Mouse (Mus musculus): Measurements from ENCODE around the gene Ston2. TPM values are rescaled to one million over a fixed set of nuclear protein-coding genes. Genes with fewer than 3 reads are reported as not detected.

Ston2 gene
- polyA plus RNA-seq, 1 experiment from 2014 or later, result 10.5 TPM

DNA sequence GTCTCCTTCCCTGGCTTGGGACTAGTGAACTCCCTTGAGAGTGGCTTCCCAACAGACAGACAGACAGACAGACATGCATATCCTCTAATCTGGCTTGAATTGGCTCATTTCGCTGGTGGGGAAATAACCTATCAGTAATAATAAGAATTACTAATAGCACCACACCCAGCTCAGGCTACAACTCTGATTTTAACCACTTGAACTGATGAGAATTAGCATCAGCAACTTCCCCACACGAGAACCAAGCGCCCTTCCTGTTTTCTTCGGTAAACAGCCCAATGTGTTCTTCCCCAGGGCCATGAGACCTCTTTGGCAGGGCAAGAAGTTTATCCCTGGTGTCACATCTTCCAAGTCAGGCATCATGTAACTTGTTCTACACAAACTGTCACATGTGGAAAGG is 76.5 kb downstream of the Ston2 start:
- no peak overlapping the region for H3K4me3 ChIP-seq (ENCODE audit: low read depth, low read length)
- WGBS, result 85% methylated on average over 4 of the region's 4 CpGs
- H3K36me3 ChIP-seq (ENCODE audit: control insufficient read depth, insufficient read depth, low read length), result no peaks in the 10 kb centered on the region
- H3K27me3 ChIP-seq (ENCODE audit: control insufficient read depth, insufficient read depth, low read length), result no peaks in the 10 kb centered on the region
- ATAC-seq (ENCODE audit: low FRiP score) (no peak), DNase-seq (ENCODE audit: low spot score) (no peak)
- H3K9me3 ChIP-seq (ENCODE audit: control insufficient read depth, low read length), result no peaks in the 10 kb centered on the region
- H3K9ac ChIP-seq (ENCODE audit: low read depth, low read length), result no peak overlapping the region
- no peaks in the 10 kb centered on the region for H3K4me1 ChIP-seq (replicated peaks; ENCODE audit: control insufficient read depth, insufficient read depth, low read length)
- no peak overlapping the region for H3K27ac ChIP-seq (ENCODE audit: low read depth, low read length)
- H3K4me2 ChIP-seq (replicated peaks; ENCODE audit: low read depth, low read length), result no peak overlapping the region

DNA sequence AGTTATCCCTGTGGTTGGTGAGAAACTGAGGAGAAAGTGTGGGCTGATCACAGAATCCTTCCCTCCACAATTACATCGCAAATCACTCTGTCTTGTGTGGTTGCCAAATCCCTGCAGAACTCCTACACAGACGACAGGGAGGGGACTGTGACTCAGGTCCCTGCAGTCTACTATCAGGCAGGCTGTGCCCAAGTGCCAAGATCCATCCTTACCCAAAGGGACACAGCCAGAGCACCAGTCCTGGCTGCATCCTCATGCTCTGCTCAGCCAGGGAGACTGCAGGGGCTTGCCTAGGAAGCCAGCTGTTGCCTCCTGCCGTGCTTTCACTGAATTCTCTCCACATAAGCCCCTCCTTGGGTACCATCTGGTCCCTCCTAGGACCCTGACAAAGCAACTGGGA is 77.3 kb downstream of the Ston2 start:
- Histone ChIP-seq H3K4me1 (replicated peaks; ENCODE audit: control insufficient read depth, insufficient read depth, low read length) (no peaks in the 10 kb centered on the region), H3K36me3 (ENCODE audit: control insufficient read depth, insufficient read depth, low read length) (no peaks in the 10 kb centered on the region), H3K9ac (ENCODE audit: low read depth, low read length) (no peak overlapping the region), H3K27ac (ENCODE audit: low read depth, low read length) (no peak overlapping the region; the same call in 1 of the 2 replicates), H3K4me3 (ENCODE audit: low read depth, low read length) (no peak overlapping the region), H3K9me3 (ENCODE audit: control insufficient read depth, low read length) (no peaks in the 10 kb centered on the region), H3K4me2 (replicated peaks; ENCODE audit: low read depth, low read length) (no peak overlapping the region), H3K27me3 (ENCODE audit: control insufficient read depth, insufficient read depth, low read length) (no peaks in the 10 kb centered on the region)
- DNase-seq (ENCODE audit: low spot score) (no peak), ATAC-seq (ENCODE audit: low FRiP score) (peak; percentile 43)
- WGBS, result 34% methylated on average over 3 of the region's 3 CpGs

DNA sequence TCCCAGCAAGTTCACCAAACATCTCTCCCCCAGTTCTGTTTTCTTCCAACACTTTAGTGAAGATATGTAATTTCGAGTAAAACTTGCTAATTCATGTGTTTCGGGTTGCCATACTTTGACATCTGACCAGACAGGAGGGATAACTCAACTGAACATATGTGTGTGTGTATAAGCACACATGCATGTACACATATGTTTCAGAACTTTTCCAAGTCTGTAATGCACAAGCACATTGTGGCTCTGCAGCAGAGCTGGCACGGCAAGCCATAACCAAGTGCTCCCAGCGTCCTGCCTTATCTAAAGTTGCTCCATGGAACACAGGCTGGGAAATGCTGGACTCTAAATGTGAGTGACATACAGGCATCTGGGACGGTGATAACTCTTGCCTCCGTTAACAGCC is 78.6 kb downstream of the Ston2 start:
- H3K27me3 ChIP-seq (ENCODE audit: control insufficient read depth, insufficient read depth, low read length), result no peaks in the 10 kb centered on the region
- no peak overlapping the region for H3K27ac ChIP-seq (ENCODE audit: low read depth, low read length)
- no peaks in the 10 kb centered on the region for H3K4me1 ChIP-seq (replicated peaks; ENCODE audit: control insufficient read depth, insufficient read depth, low read length)
- no peak overlapping the region for H3K4me3 ChIP-seq (ENCODE audit: low read depth, low read length)
- no peak overlapping the region for H3K4me2 ChIP-seq (replicated peaks; ENCODE audit: low read depth, low read length)
- H3K9me3 ChIP-seq (ENCODE audit: control insufficient read depth, low read length), result no peaks in the 10 kb centered on the region
- H3K9ac ChIP-seq (ENCODE audit: low read depth, low read length), result no peak overlapping the region
- WGBS, result 85% methylated on average over 6 of the region's 6 CpGs
- DNase-seq (ENCODE audit: low spot score) (no peak), ATAC-seq (ENCODE audit: low FRiP score) (no peak)
- H3K36me3 ChIP-seq (ENCODE audit: control insufficient read depth, insufficient read depth, low read length), result no peaks in the 10 kb centered on the region

DNA sequence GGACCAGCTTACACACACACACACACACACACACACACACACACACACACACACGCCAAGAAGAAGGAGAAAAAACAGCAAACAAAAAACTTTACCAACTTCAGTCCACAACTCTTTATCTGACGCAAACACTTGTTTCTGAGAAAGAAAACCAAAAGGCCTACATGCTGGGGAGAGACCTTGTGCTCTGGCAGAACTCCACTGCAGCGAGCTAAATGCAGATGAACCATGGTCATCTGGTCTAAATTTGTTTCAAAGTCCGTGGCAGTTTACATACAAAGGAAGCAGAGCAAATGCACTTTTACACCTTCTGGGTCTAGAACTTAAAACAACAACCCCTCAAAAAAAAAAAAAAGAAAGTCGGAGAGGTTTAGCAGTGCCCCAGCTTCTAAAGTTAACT is 79.0 kb downstream of the Ston2 start:
- Histone ChIP-seq H3K4me3 (ENCODE audit: low read depth, low read length) (no peak overlapping the region), H3K9me3 (ENCODE audit: control insufficient read depth, low read length) (no peaks in the 10 kb centered on the region), H3K4me2 (replicated peaks; ENCODE audit: low read depth, low read length) (no peak overlapping the region), H3K27ac (ENCODE audit: low read depth, low read length) (no peak overlapping the region), H3K4me1 (replicated peaks; ENCODE audit: control insufficient read depth, insufficient read depth, low read length) (no peaks in the 10 kb centered on the region), H3K9ac (ENCODE audit: low read depth, low read length) (no peak overlapping the region), H3K36me3 (ENCODE audit: control insufficient read depth, insufficient read depth, low read length) (no peaks in the 10 kb centered on the region), H3K27me3 (ENCODE audit: control insufficient read depth, insufficient read depth, low read length) (no peaks in the 10 kb centered on the region)
- DNase-seq (ENCODE audit: low spot score) (no peak), ATAC-seq (ENCODE audit: low FRiP score) (no peak)
- WGBS, result 66% methylated on average over 5 of the region's 5 CpGs

DNA sequence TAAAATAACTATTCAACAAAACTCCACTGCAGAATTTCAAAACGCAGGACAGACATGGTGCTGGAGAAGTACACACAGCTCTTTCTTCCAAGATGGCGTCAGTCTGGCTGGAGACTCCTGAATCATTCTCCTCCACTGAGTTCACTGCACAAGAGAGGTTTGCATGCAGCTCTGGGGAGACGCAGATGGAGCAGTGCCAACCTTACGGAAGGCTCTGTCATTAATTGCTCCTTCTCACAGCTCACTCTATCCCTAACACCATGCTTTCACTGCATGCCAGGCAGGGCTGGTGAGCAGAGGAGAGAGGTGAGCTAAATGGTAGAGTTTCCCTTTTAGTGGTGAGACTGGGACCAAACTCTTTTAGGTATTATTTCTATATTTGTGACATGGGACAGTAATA is 80.4 kb downstream of the Ston2 start:
- ATAC-seq (ENCODE audit: low FRiP score), result no peak
- WGBS, result 97% methylated on average over 4 of the region's 4 CpGs

DNA sequence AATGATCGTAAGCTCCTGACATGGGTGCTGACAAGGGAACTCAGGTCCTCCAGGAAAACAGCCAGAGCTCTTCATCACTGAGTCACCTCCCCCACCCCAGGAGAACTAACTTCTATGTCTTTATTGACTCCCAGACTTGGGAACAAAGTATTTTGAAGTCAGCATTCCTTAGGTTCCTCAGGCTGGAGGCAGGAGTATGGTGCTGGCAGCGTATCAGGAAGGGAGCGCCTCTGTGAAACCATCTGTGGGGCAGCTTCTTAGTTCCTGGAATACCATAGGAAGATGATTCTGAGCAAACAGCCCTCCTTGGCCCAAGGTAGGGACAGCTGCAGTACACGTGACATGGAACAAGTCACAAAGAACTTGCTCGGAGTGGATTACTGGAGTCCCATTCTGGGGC is 84.7 kb downstream of the Ston2 start:
- no peak overlapping the region for H3K27ac ChIP-seq (ENCODE audit: low read depth, low read length)

More for the DNA sequence above, 80.4 kb downstream of the Ston2 start:
- DNase-seq (ENCODE audit: low spot score), result no peak
- Histone ChIP-seq H3K4me1 (replicated peaks; ENCODE audit: control insufficient read depth, insufficient read depth, low read length) (no peaks in the 10 kb centered on the region), H3K9me3 (ENCODE audit: control insufficient read depth, low read length) (no peaks in the 10 kb centered on the region), H3K4me3 (ENCODE audit: low read depth, low read length) (no peak overlapping the region), H3K27ac (ENCODE audit: low read depth, low read length) (no peak overlapping the region), H3K4me2 (replicated peaks; ENCODE audit: low read depth, low read length) (no peak overlapping the region), H3K9ac (ENCODE audit: low read depth, low read length) (no peak overlapping the region), H3K36me3 (ENCODE audit: control insufficient read depth, insufficient read depth, low read length) (no peaks in the 10 kb centered on the region), H3K27me3 (ENCODE audit: control insufficient read depth, insufficient read depth, low read length) (no peaks in the 10 kb centered on the region)

DNA sequence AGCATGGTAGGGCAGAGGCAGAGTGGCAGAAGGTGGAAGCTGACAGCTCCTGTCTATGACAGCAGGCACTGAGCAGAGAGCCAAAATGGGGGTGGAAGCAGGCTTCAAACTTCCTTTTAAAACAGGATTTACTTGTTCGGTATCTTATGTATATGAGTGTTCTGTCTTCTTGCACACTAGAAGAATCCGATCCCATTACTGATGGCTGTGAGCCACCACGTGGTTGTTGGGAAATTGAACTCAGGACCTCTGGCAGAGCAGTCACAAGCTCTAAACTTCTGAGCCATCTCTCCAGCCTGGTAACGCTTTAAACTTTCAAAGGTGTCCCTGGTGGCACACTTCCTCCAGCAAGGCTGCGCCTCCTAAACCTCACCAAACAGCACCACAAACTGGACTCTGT is 85.4 kb downstream of the Ston2 start:
- ATAC-seq (ENCODE audit: low FRiP score) (no peak), DNase-seq (ENCODE audit: low spot score) (no peak)
- Histone ChIP-seq H3K4me2 (replicated peaks; ENCODE audit: low read depth, low read length) (no peak overlapping the region), H3K27ac (ENCODE audit: low read depth, low read length) (no peak overlapping the region), H3K9me3 (ENCODE audit: control insufficient read depth, low read length) (no peaks in the 10 kb centered on the region), H3K36me3 (ENCODE audit: control insufficient read depth, insufficient read depth, low read length) (no peaks in the 10 kb centered on the region), H3K4me3 (ENCODE audit: low read depth, low read length) (no peak overlapping the region), H3K27me3 (ENCODE audit: control insufficient read depth, insufficient read depth, low read length) (no peaks in the 10 kb centered on the region), H3K9ac (ENCODE audit: low read depth, low read length) (no peak overlapping the region), H3K4me1 (replicated peaks; ENCODE audit: control insufficient read depth, insufficient read depth, low read length) (no peaks in the 10 kb centered on the region)
- 84% methylated on average over 5 of the region's 5 CpGs for WGBS

More for the DNA sequence above, 84.7 kb downstream of the Ston2 start:
- Histone ChIP-seq H3K4me1 (replicated peaks; ENCODE audit: control insufficient read depth, insufficient read depth, low read length) (no peaks in the 10 kb centered on the region), H3K27me3 (ENCODE audit: control insufficient read depth, insufficient read depth, low read length) (no peaks in the 10 kb centered on the region), H3K4me2 (replicated peaks; ENCODE audit: low read depth, low read length) (no peak overlapping the region), H3K4me3 (ENCODE audit: low read depth, low read length) (no peak overlapping the region), H3K9ac (ENCODE audit: low read depth, low read length) (no peak overlapping the region), H3K36me3 (ENCODE audit: control insufficient read depth, insufficient read depth, low read length) (no peaks in the 10 kb centered on the region), H3K9me3 (ENCODE audit: control insufficient read depth, low read length) (no peaks in the 10 kb centered on the region)
- no peak for ATAC-seq (ENCODE audit: low FRiP score)
- 78% methylated on average over 5 of the region's 5 CpGs for WGBS
- no peak for DNase-seq (ENCODE audit: low spot score)

DNA sequence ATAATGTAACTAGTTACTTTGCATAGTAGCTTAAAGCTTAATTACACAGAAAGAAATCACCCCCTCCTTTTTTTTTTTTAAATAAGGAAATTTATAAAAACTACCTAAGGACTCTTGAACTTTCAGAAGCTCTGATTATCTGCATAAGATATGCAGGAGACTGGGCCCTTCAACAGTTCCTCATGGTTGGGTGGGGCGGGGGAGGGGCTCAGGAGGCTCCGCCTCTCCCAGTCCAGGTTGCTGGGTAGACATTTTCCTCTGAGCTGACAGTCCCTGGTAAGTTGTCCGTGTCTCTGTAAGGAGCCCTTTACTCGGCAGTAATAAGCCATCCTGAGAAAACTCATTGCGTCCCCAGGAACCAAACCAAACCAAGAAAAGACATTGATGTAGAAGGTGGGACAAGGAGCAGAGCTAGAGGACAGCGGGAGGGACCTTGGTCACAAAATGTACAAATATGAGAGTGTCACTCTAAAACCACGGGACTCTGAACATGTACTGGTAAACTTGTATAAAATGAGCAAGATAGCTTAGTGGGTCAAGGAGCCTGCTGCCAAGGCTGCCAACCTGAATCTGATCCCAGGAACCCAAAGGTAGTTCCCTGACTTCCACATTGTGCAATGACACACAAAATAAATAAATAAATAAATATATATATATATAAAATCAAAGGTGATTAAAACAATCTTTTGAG is 88.6 kb downstream of the Ston2 start:
- no peaks in the 10 kb centered on the region for H3K9me3 ChIP-seq (ENCODE audit: control insufficient read depth, low read length)
- no peak overlapping the region for H3K4me2 ChIP-seq (replicated peaks; ENCODE audit: low read depth, low read length)
- DNase-seq (ENCODE audit: low spot score), result no peak
- no peaks in the 10 kb centered on the region for H3K27me3 ChIP-seq (ENCODE audit: control insufficient read depth, insufficient read depth, low read length)
- H3K4me3 ChIP-seq (ENCODE audit: low read depth, low read length), result no peak overlapping the region
- H3K36me3 ChIP-seq (ENCODE audit: control insufficient read depth, insufficient read depth, low read length), result no peaks in the 10 kb centered on the region
- H3K9ac ChIP-seq (ENCODE audit: low read depth, low read length), result no peak overlapping the region
- 88% methylated on average over 7 of the region's 7 CpGs for WGBS
- no peak for ATAC-seq (ENCODE audit: low FRiP score)
- H3K27ac ChIP-seq (ENCODE audit: low read depth, low read length), result no peak overlapping the region
- 0 out of 2 replicates have a peak, but pooled peaks cover 4% of the 10 kb centered on the region for H3K4me1 ChIP-seq (replicated peaks; ENCODE audit: control insufficient read depth, insufficient read depth, low read length)

DNA sequence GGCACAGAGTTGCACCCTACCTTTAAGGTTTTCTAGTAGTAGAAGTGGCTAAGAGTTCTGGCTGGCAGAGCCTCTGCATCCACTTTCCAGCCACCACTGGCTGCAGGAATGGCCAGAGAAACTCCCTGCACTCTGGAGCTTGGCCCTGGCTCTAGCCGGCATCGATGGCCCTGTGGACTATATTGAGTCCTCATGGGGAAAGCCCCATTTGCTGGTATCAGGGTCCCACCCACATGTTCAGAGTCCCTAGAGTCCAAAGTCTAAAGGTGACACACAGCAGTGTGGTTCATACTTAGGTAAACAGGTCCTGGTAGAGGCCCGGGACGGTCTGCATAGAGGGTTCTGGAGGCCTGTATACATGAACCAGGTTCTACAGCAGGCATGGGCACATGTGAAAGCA is 92.0 kb downstream of the Ston2 start:
- 89% methylated on average over 4 of the region's 4 CpGs for WGBS
- H3K4me3 ChIP-seq (ENCODE audit: low read depth, low read length), result no peak overlapping the region
- no peak overlapping the region for H3K27ac ChIP-seq (ENCODE audit: low read depth, low read length)
- no peak for DNase-seq (ENCODE audit: low spot score)
- H3K4me1 ChIP-seq (replicated peaks; ENCODE audit: control insufficient read depth, insufficient read depth, low read length), result 0 out of 2 replicates have a peak, but pooled peaks cover 4% of the 10 kb centered on the region
- H3K9ac ChIP-seq (ENCODE audit: low read depth, low read length), result no peak overlapping the region
- H3K4me2 ChIP-seq (replicated peaks; ENCODE audit: low read depth, low read length), result no peak overlapping the region
- no peaks in the 10 kb centered on the region for H3K36me3 ChIP-seq (ENCODE audit: control insufficient read depth, insufficient read depth, low read length)
- H3K27me3 ChIP-seq (ENCODE audit: control insufficient read depth, insufficient read depth, low read length), result no peaks in the 10 kb centered on the region
- no peak for ATAC-seq (ENCODE audit: low FRiP score)
- no peaks in the 10 kb centered on the region for H3K9me3 ChIP-seq (ENCODE audit: control insufficient read depth, low read length)
